Mouse (Mus musculus): Measurements from ENCODE around the gene Map1lc3a. TPM values are rescaled to one million over a fixed set of nuclear protein-coding genes. Genes with fewer than 3 reads are reported as not detected.
A peak's percentile ranks its signal among the peaks of the same experiment; 100 is the strongest.

Map1lc3a gene
- polyA plus RNA-seq, 1 experiment from 2014 or later: 87.1 TPM

- Histone ChIP-seq H3K4me3 (no peak overlapping the region), H3K4me1 (peaks cover 19% of the 10 kb centered on the region), H3K27me3 (ENCODE audit: poor library complexity, severe bottlenecking) (peaks cover 2% of the 10 kb centered on the region; the same call in 1 of the 2 replicates), H3K9me3 (no peaks in the 10 kb centered on the region), H3K36me3 (replicated peaks) (peaks cover under 1% of the 10 kb centered on the region; the same call in 1 of the 2 replicates), H3K27ac (no peak overlapping the region)
- DNase-seq (ENCODE audit: extremely low spot score, low spot score): no peak
- 79% methylated on average over 10 of the region's 10 CpGs for WGBS
Measured at GRCm38 (mm10) chr2:155272396-155273170, 3.5 kb upstream of the Map1lc3a start.

GRCm38 (mm10) chr2:155273603-155274002, 2.5 kb upstream of the Map1lc3a start:
- DNase-seq (ENCODE audit: extremely low spot score, low spot score): no peak
- 92% methylated on average over 8 of the region's 8 CpGs for WGBS
- no peak overlapping the region for H3K4me3 ChIP-seq
- H3K9me3 ChIP-seq: no peaks in the 10 kb centered on the region
- H3K36me3 ChIP-seq (replicated peaks): peaks cover 11% of the 10 kb centered on the region
- peaks cover 22% of the 10 kb centered on the region for H3K4me1 ChIP-seq
- no peak overlapping the region for H3K27ac ChIP-seq
- peaks cover 9% of the 10 kb centered on the region; the same call in 1 of the 2 replicates for H3K27me3 ChIP-seq (ENCODE audit: poor library complexity, severe bottlenecking)

GRCm38 (mm10) chr2:155276621-155277175, 601 bp downstream of the Map1lc3a start:
- peak; percentile 57 for DNase-seq (ENCODE audit: extremely low spot score, low spot score)

GRCm38 (mm10) chr2:155277721-155278120, 1.6 kb downstream of the Map1lc3a start:
- Histone ChIP-seq H3K4me3 (peak overlapping the region; percentile 73; the same call in 1 of the 2 replicates), H3K9me3 (no peaks in the 10 kb centered on the region), H3K4me1 (peaks cover 22% of the 10 kb centered on the region), H3K27ac (no peak overlapping the region; the same call in 1 of the 2 replicates), H3K27me3 (ENCODE audit: poor library complexity, severe bottlenecking) (peaks cover 9% of the 10 kb centered on the region; the same call in 1 of the 2 replicates), H3K36me3 (replicated peaks) (peaks cover 31% of the 10 kb centered on the region)
- DNase-seq (ENCODE audit: extremely low spot score, low spot score): no peak
- 98% methylated on average over 2 of the region's 2 CpGs for WGBS

More at GRCm38 (mm10) chr2:155276621-155277175, 601 bp downstream of the Map1lc3a start:
- WGBS: under 1% methylated on average over 49 of the region's 49 CpGs
- Histone ChIP-seq H3K36me3 (replicated peaks) (peaks cover 25% of the 10 kb centered on the region), H3K9me3 (no peaks in the 10 kb centered on the region), H3K4me1 (peaks cover 22% of the 10 kb centered on the region), H3K27me3 (ENCODE audit: poor library complexity, severe bottlenecking) (peaks cover 9% of the 10 kb centered on the region; the same call in 1 of the 2 replicates), H3K27ac (peak overlapping the region; percentile 90), H3K4me3 (peak overlapping the region; percentile 73)

- whole genome bisulfite sequencing: 88% methylated on average over 7 of the region's 7 CpGs
- Histone ChIP-seq H3K4me1 (peaks cover 22% of the 10 kb centered on the region), H3K9me3 (no peaks in the 10 kb centered on the region), H3K27ac (no peak overlapping the region), H3K27me3 (ENCODE audit: poor library complexity, severe bottlenecking) (peaks cover 9% of the 10 kb centered on the region; the same call in 1 of the 2 replicates), H3K36me3 (replicated peaks) (peaks cover 37% of the 10 kb centered on the region), H3K4me3 (no peak overlapping the region)
- no peak for DNase-seq (ENCODE audit: extremely low spot score, low spot score)
Measured at GRCm38 (mm10) chr2:155278361-155278760, 2.3 kb downstream of the Map1lc3a start.

GRCm38 (mm10) chr2:155279163-155279562, 3.1 kb downstream of the Map1lc3a start:
- Histone ChIP-seq H3K36me3 (replicated peaks) (peaks cover 45% of the 10 kb centered on the region), H3K27ac (no peak overlapping the region), H3K4me3 (no peak overlapping the region), H3K27me3 (ENCODE audit: poor library complexity, severe bottlenecking) (peaks cover 9% of the 10 kb centered on the region; the same call in 1 of the 2 replicates), H3K9me3 (no peaks in the 10 kb centered on the region), H3K4me1 (peaks cover 22% of the 10 kb centered on the region)
- no peak for DNase-seq (ENCODE audit: extremely low spot score, low spot score)
- WGBS: 94% methylated on average over 4 of the region's 4 CpGs

GRCm38 (mm10) chr2:155280116-155280515, 4.0 kb downstream of the Map1lc3a start:
- H3K27ac ChIP-seq: no peak overlapping the region
- H3K27me3 ChIP-seq (ENCODE audit: poor library complexity, severe bottlenecking): peaks cover 9% of the 10 kb centered on the region; the same call in 1 of the 2 replicates
- H3K4me1 ChIP-seq: peaks cover 22% of the 10 kb centered on the region
- no peaks in the 10 kb centered on the region for H3K9me3 ChIP-seq
- no peak overlapping the region for H3K4me3 ChIP-seq
- DNase-seq (ENCODE audit: extremely low spot score, low spot score): no peak
- H3K36me3 ChIP-seq (replicated peaks): peaks cover 51% of the 10 kb centered on the region
- WGBS: 82% methylated on average over 2 of the region's 2 CpGs

- Histone ChIP-seq H3K4me3 (no peak overlapping the region), H3K9me3 (no peaks in the 10 kb centered on the region), H3K27ac (no peak overlapping the region), H3K27me3 (ENCODE audit: poor library complexity, severe bottlenecking) (no peaks in the 10 kb centered on the region), H3K4me1 (no peaks in the 10 kb centered on the region), H3K36me3 (replicated peaks) (peaks cover 44% of the 10 kb centered on the region)
- WGBS: 97% methylated on average over 4 of the region's 4 CpGs
- DNase-seq (ENCODE audit: extremely low spot score, low spot score): no peak
Measured at GRCm38 (mm10) chr2:155283793-155284192, 7.7 kb downstream of the Map1lc3a start.

- no peaks in the 10 kb centered on the region for H3K27me3 ChIP-seq (ENCODE audit: poor library complexity, severe bottlenecking)
- peaks cover 45% of the 10 kb centered on the region for H3K36me3 ChIP-seq (replicated peaks)
- no peaks in the 10 kb centered on the region for H3K9me3 ChIP-seq
- WGBS: 96% methylated on average over 7 of the region's 7 CpGs
- no peak overlapping the region for H3K27ac ChIP-seq
- H3K4me1 ChIP-seq: no peaks in the 10 kb centered on the region
- no peak for DNase-seq (ENCODE audit: extremely low spot score, low spot score)
- H3K4me3 ChIP-seq: no peak overlapping the region
Measured at GRCm38 (mm10) chr2:155284647-155285046, 8.6 kb downstream of the Map1lc3a start.

GRCm38 (mm10) chr2:155285744-155286143, 9.6 kb downstream of the Map1lc3a start:
- H3K4me1 ChIP-seq: no peaks in the 10 kb centered on the region
- no peak overlapping the region for H3K27ac ChIP-seq
- H3K9me3 ChIP-seq: no peaks in the 10 kb centered on the region
- H3K27me3 ChIP-seq (ENCODE audit: poor library complexity, severe bottlenecking): no peaks in the 10 kb centered on the region
- peaks cover 50% of the 10 kb centered on the region for H3K36me3 ChIP-seq (replicated peaks)
- WGBS: 92% methylated on average over 6 of the region's 6 CpGs
- H3K4me3 ChIP-seq: no peak overlapping the region
- DNase-seq (ENCODE audit: extremely low spot score, low spot score): no peak

GRCm38 (mm10) chr2:155287456-155288250, 11.6 kb downstream of the Map1lc3a start:
- H3K27ac ChIP-seq: no peak overlapping the region
- 92% methylated on average over 4 of the region's 4 CpGs for WGBS
- no peak for DNase-seq (ENCODE audit: extremely low spot score, low spot score)
- H3K36me3 ChIP-seq (replicated peaks): peaks cover 64% of the 10 kb centered on the region
- H3K4me3 ChIP-seq: no peak overlapping the region
- H3K9me3 ChIP-seq: no peaks in the 10 kb centered on the region
- H3K4me1 ChIP-seq: no peaks in the 10 kb centered on the region
- no peaks in the 10 kb centered on the region for H3K27me3 ChIP-seq (ENCODE audit: poor library complexity, severe bottlenecking)

GRCm38 (mm10) chr2:155290066-155290465, 14.0 kb downstream of the Map1lc3a start:
- no peak overlapping the region for H3K27ac ChIP-seq
- H3K4me1 ChIP-seq: no peaks in the 10 kb centered on the region
- H3K9me3 ChIP-seq: no peaks in the 10 kb centered on the region
- WGBS: 93% methylated on average over 8 of the region's 8 CpGs
- H3K27me3 ChIP-seq (ENCODE audit: poor library complexity, severe bottlenecking): no peaks in the 10 kb centered on the region
- H3K4me3 ChIP-seq: no peak overlapping the region
- DNase-seq (ENCODE audit: extremely low spot score, low spot score): no peak
- peaks cover 67% of the 10 kb centered on the region for H3K36me3 ChIP-seq (replicated peaks)
